25 mouse cellular contexts compared by ENCODE assay signal in the genomic region with DNA sequence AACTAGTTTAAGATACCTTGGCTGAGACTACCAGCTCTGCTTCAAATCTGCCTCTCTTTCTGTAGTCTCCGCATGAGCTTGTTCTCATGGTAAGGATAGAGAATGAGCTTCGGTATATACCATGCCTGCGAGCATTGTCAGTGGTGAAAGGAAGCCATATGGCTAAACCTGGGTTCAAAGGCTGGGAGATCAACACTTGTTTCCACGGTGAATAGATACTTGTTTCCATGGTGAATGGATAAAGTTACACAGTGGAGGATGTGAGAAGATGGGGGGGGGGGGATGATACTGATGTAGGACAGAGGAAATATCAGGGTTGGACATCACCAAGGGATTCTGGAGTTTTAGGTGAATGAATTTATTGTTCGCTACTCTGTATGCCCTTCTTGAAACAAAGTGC.
DNase-seq lines count a peak whose midpoint lies in the region; ATAC-seq and TF ChIP-seq lines count a peak whose summit lies in the region.
"Had no signal": no experiment of that assay in that cellular context is flagged by ENCODE, and none has a peak within 500 bp of the region (broad histone marks: within the 10 kb centered on the region; RNA-seq: fewer than 3 reads in every experiment).

No protein-coding gene starts in this region.

- no peaks in the 10 kb centered on the region for H3K27me3 ChIP-seq in forebrain, embryonic 11.5 days (ENCODE audit: control insufficient read depth, insufficient read depth, low read length)
- no peaks in the 10 kb centered on the region for H3K27me3 ChIP-seq in forebrain, postnatal 0 days (ENCODE audit: insufficient read depth, low read length)
- H3K27me3 ChIP-seq in midbrain, embryonic 10.5 days (ENCODE audit: low read depth, poor library complexity, severe bottlenecking): no peaks in the 10 kb centered on the region
- no peaks in the 10 kb centered on the region for H3K27me3 ChIP-seq in midbrain, embryonic 16.5 days (ENCODE audit: control insufficient read depth, insufficient read depth, low read depth, low read length)
- no peaks in the 10 kb centered on the region for H3K27me3 ChIP-seq in forebrain, embryonic 16.5 days (replicated peaks; ENCODE audit: control insufficient read depth, insufficient read depth, low read length)
- H3K27me3 ChIP-seq: CH12.LX; heart, embryonic 15.5 days; intestine, embryonic 15.5 days; limb, embryonic 15.5 days; megakaryocyte, embryonic 14.5 days had no signal

- H3K36me3 ChIP-seq in forebrain, embryonic 11.5 days (ENCODE audit: control insufficient read depth, insufficient read depth, low read length): no peaks in the 10 kb centered on the region
- H3K36me3 ChIP-seq in forebrain, postnatal 0 days (ENCODE audit: insufficient read depth): no peaks in the 10 kb centered on the region
- no peaks in the 10 kb centered on the region for H3K36me3 ChIP-seq in midbrain, embryonic 10.5 days
- no peaks in the 10 kb centered on the region for H3K36me3 ChIP-seq in midbrain, embryonic 16.5 days (ENCODE audit: control insufficient read depth, insufficient read depth, low read length)
- no peaks in the 10 kb centered on the region for H3K36me3 ChIP-seq in forebrain, embryonic 16.5 days (ENCODE audit: control insufficient read depth, insufficient read depth)
- H3K36me3 ChIP-seq: G1E; heart, embryonic 15.5 days; intestine, embryonic 15.5 days; limb, embryonic 15.5 days had no signal

- WGBS in forebrain, embryonic 11.5 days: 61% methylated on average over 5 of the region's 5 CpGs
- 57% methylated on average over 5 of the region's 5 CpGs for WGBS in forebrain, postnatal 0 days
- WGBS in midbrain, embryonic 10.5 days: 45% methylated on average over 5 of the region's 5 CpGs
- WGBS in midbrain, embryonic 16.5 days: 33% methylated on average over 5 of the region's 5 CpGs
- WGBS in forebrain, embryonic 16.5 days: 51% methylated on average over 5 of the region's 5 CpGs

- no peaks in the 10 kb centered on the region for H3K9me3 ChIP-seq in forebrain, embryonic 11.5 days (ENCODE audit: control insufficient read depth, low read length)
- no peaks in the 10 kb centered on the region for H3K9me3 ChIP-seq in forebrain, postnatal 0 days (ENCODE audit: low read length)
- no peaks in the 10 kb centered on the region for H3K9me3 ChIP-seq in midbrain, embryonic 10.5 days (replicated peaks)
- H3K9me3 ChIP-seq in midbrain, embryonic 16.5 days (replicated peaks; ENCODE audit: control insufficient read depth, low read length, poor library complexity, severe bottlenecking): no peaks in the 10 kb centered on the region
- H3K9me3 ChIP-seq in forebrain, embryonic 16.5 days (ENCODE audit: control insufficient read depth, low read length): no peaks in the 10 kb centered on the region
- H3K9me3 ChIP-seq: G1E; heart, embryonic 15.5 days; intestine, embryonic 15.5 days; limb, embryonic 15.5 days; megakaryocyte, embryonic 14.5 days had no signal

- H3K9ac ChIP-seq in forebrain, embryonic 11.5 days (ENCODE audit: low read length): no peak overlapping the region
- no peak overlapping the region for H3K9ac ChIP-seq in forebrain, postnatal 0 days
- no peak overlapping the region for H3K9ac ChIP-seq in midbrain, embryonic 16.5 days (ENCODE audit: low read depth, low read length)
- no peak overlapping the region for H3K9ac ChIP-seq in forebrain, embryonic 16.5 days (replicated peaks; ENCODE audit: low read depth, low read length)
- H3K9ac ChIP-seq: heart, embryonic 15.5 days; intestine, embryonic 15.5 days; limb, embryonic 15.5 days; liver, embryonic 14.5 days; lung, embryonic 14.5 days had no signal

- H3K4me3 ChIP-seq in forebrain, embryonic 11.5 days (ENCODE audit: low read depth, low read length): no peak overlapping the region
- H3K4me3 ChIP-seq in forebrain, postnatal 0 days (ENCODE audit: low read depth, low read length): no peak overlapping the region
- H3K4me3 ChIP-seq in midbrain, embryonic 10.5 days: no peak overlapping the region
- no peak overlapping the region for H3K4me3 ChIP-seq in midbrain, embryonic 16.5 days (ENCODE audit: low read depth, low read length)
- no peak overlapping the region for H3K4me3 ChIP-seq in forebrain, embryonic 16.5 days (replicated peaks; ENCODE audit: low read length)
- H3K4me3 ChIP-seq: heart, embryonic 15.5 days; intestine, embryonic 15.5 days; limb, embryonic 15.5 days; megakaryocyte, embryonic 14.5 days had no signal

- H3K4me2 ChIP-seq in forebrain, embryonic 11.5 days (ENCODE audit: low read depth, low read length, severe bottlenecking): no peak overlapping the region
- H3K4me2 ChIP-seq in forebrain, postnatal 0 days (ENCODE audit: low read depth): no peak overlapping the region
- H3K4me2 ChIP-seq in midbrain, embryonic 16.5 days (ENCODE audit: low read length): no peak overlapping the region
- no peak overlapping the region for H3K4me2 ChIP-seq in forebrain, embryonic 16.5 days (ENCODE audit: low read length)
- H3K4me2 ChIP-seq: heart, embryonic 15.5 days; intestine, embryonic 15.5 days; limb, embryonic 15.5 days; lung, embryonic 14.5 days had no signal

- TF ChIP-seq CTCF in forebrain, postnatal 0 days (IDR thresholded peaks at IDR 0.05; ENCODE audit: low read depth): no peak

- ATAC-seq in forebrain, embryonic 11.5 days (replicated peaks; ENCODE audit: low FRiP score): peak; percentile 40; the same call in 1 of the 2 replicates
- no peak for ATAC-seq in forebrain, postnatal 0 days
- ATAC-seq in midbrain, embryonic 16.5 days: no peak
- ATAC-seq in forebrain, embryonic 16.5 days: 0 out of 2 replicates have a peak, but pooled peaks have one; percentile 15
- no peak for ATAC-seq in activated CD4-positive, CD25-positive, alpha-beta regulatory T cell, adult 4 months
- ATAC-seq: intestine, embryonic 15.5 days; Patski had no signal

- no peak for DNase-seq in forebrain, embryonic 11.5 days (ENCODE audit: low spot score)
- no peak for DNase-seq in forebrain, postnatal 0 days
- peak; percentile 23 for DNase-seq in midbrain, embryonic 10.5 days (ENCODE audit: low spot score)
- peak; percentile 26 for DNase-seq in retina, postnatal 1 day
- no peak for DNase-seq in retina, embryonic 14.5 days (ENCODE audit: low spot score)
- DNase-seq: B cell, adult 2 months; cerebellum, adult 18-20 months; heart, postnatal 36 days; kidney, adult 9 months; kidney, postnatal 14 days; left cerebral cortex, postnatal 4 days; lung, embryonic 14.5 days; right cerebral cortex, postnatal 25 days; spleen, adult 18-20 months had no signal

- H3K4me1 ChIP-seq in forebrain, embryonic 11.5 days (replicated peaks; ENCODE audit: control insufficient read depth, insufficient read depth, low read length): no peaks in the 10 kb centered on the region
- no peaks in the 10 kb centered on the region for H3K4me1 ChIP-seq in forebrain, postnatal 0 days (ENCODE audit: insufficient read depth)
- H3K4me1 ChIP-seq in midbrain, embryonic 10.5 days: peaks cover 12% of the 10 kb centered on the region
- no peaks in the 10 kb centered on the region for H3K4me1 ChIP-seq in midbrain, embryonic 16.5 days (ENCODE audit: control insufficient read depth, insufficient read depth, low read length)
- H3K4me1 ChIP-seq in forebrain, embryonic 16.5 days (replicated peaks; ENCODE audit: control insufficient read depth, insufficient read depth, low read length): no peaks in the 10 kb centered on the region
- H3K4me1 ChIP-seq: heart, embryonic 15.5 days; intestine, embryonic 15.5 days; limb, embryonic 15.5 days; megakaryocyte, embryonic 14.5 days had no signal

- H3K27ac ChIP-seq in forebrain, embryonic 11.5 days (ENCODE audit: low read depth, low read length): no peak overlapping the region
- no peak overlapping the region for H3K27ac ChIP-seq in forebrain, postnatal 0 days (ENCODE audit: low read depth, low read length)
- H3K27ac ChIP-seq in midbrain, embryonic 10.5 days (replicated peaks): peak overlapping the region; percentile 13; the same call in 1 of the 2 replicates
- H3K27ac ChIP-seq in midbrain, embryonic 16.5 days (ENCODE audit: low read length): no peak overlapping the region
- H3K27ac ChIP-seq in forebrain, embryonic 16.5 days (ENCODE audit: low read length): no peak overlapping the region
- H3K27ac ChIP-seq: heart, embryonic 15.5 days; intestine, embryonic 15.5 days; limb, embryonic 15.5 days; liver, embryonic 14.5 days had no signal

Comparison
In these comparisons a context has a peak if more than half of its experiments do, and no peak if none do; other contexts are left out.
1. ATAC-seq: peak in forebrain, embryonic 11.5 days (single experiment) and forebrain, embryonic 16.5 days (single experiment); none in forebrain, postnatal 0 days (single experiment), midbrain, embryonic 16.5 days (single experiment) and activated CD4-positive, CD25-positive, alpha-beta regulatory T cell, adult 4 months (single experiment).
2. DNase-seq: peak in midbrain, embryonic 10.5 days (single experiment) and retina, postnatal 1 day (single experiment); none in forebrain, embryonic 11.5 days (single experiment), forebrain, postnatal 0 days (single experiment) and retina, embryonic 14.5 days (single experiment).